Mouse (Mus musculus) Muller cell, postnatal 12 days (primary cell): ENCODE measurements at regions not wholly inside any gene's neighbourhood (a gene's known extent, or its start where the extent isn't known, plus 50 kb on each side); places are given as distances from the start of the nearest gene placed in this dataset.

Experiments
- DNase-seq: peaks from one replicate; pipeline ENCODE4 v3.0.0-alpha.2; 2015; ENCODE audit errors: inconsistent ontology term

GRCm38 (mm10) chr7:129918240-129919200 lies 326.9 kb downstream of the Wdr11 start:
- peak; percentile 75 for DNase-seq

DNA sequence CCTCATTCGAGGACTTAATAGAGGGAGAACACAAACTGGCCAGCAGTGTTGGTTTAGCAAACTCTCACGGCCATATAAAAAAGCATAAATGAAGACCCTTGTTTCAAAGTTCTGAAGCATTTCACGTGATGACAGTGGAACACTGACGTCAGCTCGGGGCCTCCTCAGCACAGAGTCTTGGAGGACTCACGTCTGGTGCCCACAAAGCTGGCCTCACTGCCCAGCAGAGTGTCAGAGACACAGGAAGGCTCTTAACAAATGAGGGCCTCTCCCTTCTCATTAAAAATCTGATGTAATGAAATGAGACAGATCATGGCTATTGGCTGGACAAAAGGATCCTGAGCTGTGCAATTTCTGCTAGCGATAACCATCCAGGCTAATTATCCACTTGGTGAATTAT lies 330.6 kb downstream of the Wdr11 start:
- peak; percentile 61 for DNase-seq

DNA sequence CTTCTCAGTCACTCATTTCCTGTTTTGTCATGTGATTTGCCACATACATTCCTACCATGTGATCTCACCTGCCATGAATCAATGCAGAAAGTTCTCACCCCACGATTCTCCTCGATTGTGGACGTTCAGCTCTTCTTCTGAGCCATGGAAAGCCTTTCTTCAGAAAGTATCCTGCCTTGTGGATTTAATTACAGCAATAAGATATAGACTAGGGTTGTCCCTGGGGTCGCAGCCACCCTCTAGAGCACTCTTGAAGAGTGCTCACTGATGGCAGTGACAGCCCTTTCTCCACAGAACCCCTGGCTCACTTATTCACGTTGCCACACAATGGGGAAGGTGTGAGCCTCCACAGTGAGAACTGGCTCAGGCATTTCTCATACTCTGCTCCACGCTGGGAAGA lies 345.1 kb downstream of the Wdr11 start:
- DNase-seq = no peak

DNA sequence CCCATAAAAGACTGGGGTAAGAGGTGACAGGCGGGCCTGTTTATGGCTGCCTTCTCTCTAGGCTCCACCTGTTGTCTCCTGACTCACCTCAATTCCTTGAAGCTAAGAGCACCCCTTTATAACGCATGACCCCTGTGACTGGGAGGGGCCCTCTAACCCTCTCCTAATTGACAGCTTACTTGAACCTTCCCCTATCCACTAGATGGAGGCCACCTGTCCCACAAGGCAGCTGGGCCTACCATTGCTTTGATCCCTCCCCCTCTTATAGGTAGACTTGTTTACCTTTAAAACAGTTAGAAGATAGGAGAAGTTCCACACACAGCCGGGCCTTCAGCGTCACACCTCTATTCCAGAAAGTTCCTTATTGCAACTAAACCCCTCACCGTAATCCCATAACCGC lies 346.1 kb downstream of the Wdr11 start:
- no peak for DNase-seq

DNA sequence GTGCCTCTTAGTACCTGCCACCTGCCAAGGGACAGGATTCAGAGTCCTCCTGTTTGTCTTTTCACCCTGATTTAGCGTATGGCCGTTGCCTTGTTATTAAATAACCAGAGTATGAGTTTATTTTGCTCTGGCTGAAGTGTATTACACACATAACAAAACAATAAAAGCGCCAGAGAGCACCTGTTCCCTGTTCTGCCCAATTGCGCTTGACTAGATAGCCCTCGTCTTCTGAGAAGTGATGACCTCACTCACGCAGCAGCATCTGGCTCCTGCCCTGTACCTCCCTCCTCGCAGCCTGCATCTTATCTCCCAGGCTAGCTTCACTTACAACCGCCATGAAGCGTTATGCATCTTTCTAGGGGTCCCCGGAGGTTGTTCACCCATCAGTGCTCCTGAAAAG lies 346.5 kb downstream of the Wdr11 start:
- no peak for DNase-seq

DNA sequence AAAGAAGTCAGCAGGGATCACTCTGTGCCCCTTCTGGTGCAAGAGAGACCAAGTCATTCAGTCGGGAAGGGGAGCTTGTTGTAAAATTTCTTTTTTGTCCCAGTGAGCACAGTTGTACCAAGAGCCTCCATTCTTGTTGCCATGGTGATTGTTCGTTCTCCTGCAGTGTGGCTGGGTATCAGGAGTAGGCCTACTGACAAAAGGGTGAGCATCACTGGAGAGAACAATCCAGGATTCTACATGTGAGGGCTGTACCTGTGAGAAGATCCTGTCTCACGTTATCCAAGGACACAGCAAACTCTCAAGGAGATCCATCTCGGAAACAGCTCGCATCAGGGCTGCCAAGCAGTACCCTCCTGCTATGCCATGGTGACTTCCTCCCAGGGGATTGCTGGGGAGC lies 347.6 kb downstream of the Wdr11 start:
- no peak for DNase-seq

DNA sequence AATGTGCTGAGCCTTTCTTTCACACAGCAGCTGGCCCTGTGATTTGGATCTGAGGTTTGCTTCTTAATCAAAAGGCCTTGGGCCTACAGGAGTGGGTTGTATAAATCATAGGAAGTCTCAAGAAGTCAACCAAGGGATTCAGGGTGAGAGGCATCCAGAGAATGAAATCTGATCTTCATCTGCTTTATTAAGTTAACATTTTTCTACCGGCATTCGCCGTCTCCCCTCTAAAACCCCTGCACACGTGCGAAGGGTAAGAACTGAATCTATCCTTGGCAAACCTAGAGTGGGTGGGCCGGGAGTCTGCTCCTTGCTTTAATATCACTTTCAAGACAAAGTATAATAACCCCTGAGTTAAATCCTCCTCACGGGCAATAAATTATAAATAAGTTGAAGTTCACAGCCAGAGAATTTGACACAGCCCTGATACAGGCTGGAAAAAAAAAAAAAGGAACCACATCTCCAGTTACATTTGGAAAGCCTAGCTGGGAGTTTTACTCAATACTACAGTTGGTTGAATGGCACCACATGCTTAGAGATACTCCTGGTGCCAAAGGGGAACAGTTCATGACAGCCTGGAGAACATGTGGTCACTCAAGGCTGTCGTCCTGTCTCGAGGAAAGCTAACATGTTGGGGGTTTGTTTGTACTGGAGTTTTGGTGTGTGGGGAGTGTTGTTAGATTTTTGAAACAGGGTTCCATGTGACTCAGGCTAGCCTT lies 349.8 kb downstream of the Wdr11 start:
- no peak for DNase-seq

GRCm38 (mm10) chr7:129948613-129949110 lies 357.0 kb downstream of the Wdr11 start:
- DNase-seq = no peak

DNA sequence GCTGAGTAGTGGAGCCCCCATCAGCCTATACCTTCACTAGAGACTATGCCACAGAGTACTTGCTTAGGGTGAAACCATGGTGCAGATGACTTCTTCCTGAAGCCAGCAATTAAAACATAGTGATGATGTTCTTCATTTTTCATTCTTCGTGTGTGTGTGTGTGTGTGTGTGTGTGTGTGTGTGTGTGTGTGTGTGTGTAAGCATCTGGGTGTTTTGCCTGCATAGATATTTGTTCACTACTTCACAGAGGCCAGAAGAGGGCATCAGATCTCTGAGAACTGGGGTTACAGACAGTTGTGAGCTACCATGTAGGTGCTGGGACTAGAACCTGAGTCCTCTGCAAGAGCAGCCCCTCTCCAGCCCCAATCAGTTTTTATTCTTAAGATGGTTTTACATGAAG lies 358.8 kb downstream of the Wdr11 start:
- DNase-seq = no peak

- DNase-seq = peak; percentile 76
These were observed 366.7 kb downstream of the Wdr11 start for GRCm38 (mm10) chr7:129958379-129958778.

GRCm38 (mm10) chr7:129962575-129962974 lies 370.9 kb downstream of the Wdr11 start:
- DNase-seq = no peak

DNA sequence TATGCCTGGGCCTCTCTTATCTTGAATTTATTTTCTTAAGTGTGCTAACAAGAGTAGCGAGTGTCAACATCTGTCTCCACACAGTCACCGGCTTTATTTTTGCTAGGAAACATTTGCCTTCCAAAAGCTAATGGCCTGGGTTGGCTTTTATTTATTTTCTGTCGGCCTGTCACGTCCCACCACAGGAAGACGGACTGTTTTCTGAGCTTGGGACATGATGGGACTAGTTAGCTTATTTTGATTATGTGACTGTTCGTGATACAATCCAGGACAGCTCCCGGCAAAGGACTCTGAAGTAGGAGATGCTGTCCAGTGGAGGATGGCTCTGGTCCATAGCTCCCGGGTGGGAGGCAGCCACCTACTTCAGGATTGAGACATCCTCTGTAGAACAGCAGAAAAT lies 372.5 kb downstream of the Wdr11 start:
- DNase-seq = no peak

DNA sequence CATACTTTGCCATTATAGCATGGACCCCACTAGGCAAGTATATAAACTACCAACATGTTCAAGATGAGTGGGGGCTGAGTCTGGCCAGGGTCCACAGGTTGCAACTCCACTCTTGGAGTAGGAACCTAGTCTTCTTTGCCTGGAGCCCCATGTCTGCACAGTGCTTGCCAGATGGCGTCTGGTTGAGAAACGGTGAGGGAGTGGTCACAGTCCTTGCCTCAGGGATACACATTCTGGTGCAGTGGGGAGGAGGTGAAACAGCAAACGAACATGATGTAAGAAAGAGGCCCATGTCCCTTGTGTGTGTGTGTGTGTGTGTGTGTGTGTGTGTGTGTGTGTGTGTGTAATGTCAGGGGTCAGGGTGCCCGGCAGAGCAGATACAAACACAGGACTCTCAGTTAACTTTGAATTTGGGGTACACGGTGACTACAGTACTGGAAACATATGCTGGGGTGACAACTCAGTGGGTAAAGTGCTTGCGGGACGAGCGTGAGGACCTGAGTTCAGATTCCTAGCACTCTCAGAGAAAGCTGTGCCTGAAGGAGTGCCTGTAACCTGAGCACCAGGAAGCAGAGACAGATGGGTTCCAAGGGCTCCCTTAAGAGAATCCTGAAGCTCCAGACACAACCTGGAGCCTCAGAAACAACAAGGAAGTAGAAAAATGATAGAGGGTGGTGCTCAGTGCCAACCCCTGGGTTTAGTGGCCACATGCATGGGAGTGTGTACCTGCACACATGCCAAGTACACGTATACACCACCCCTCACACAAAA lies 373.8 kb downstream of the Wdr11 start:
- no peak for DNase-seq

DNA sequence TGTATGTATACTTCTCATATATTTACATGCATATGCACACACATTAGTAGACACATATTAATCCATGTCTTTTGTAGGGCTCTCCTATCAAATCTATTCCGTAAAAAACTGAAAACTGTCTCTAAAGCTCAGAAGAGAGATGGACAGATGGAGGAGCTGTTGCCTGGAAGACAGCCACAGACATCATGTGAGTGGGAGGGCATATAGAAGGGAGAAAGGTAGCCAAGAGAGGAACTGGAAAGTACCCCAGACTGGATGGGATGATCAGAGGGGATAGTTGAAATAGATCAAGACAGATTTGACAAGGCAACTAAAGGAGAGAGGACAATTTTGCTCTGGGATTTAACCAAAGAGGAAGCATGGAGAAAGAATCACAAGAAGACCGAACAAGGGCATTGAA lies 375.1 kb downstream of the Wdr11 start:
- DNase-seq = no peak

DNA sequence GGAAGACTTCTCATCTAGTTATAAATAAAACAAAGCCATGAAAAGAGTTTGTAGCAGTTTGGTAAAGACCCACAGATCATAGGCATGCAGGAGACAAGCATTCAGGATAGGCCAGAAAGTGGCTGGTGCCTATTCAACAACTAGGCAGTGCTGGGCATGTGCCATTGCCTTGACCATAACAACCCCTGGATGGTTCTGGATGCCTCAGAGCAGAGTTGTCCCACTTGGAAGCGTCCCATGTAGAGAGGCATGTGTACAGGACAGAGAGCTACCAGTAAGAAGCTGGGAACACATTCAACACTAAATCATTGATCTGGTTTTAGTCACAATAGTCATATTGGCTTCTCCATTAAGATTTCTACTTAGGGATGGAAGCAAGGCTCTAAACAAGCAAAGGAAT lies 378.5 kb downstream of the Wdr11 start:
- no peak for DNase-seq

GRCm38 (mm10) chr7:129974206-129974605 lies 382.5 kb downstream of the Wdr11 start:
- no peak for DNase-seq

DNA sequence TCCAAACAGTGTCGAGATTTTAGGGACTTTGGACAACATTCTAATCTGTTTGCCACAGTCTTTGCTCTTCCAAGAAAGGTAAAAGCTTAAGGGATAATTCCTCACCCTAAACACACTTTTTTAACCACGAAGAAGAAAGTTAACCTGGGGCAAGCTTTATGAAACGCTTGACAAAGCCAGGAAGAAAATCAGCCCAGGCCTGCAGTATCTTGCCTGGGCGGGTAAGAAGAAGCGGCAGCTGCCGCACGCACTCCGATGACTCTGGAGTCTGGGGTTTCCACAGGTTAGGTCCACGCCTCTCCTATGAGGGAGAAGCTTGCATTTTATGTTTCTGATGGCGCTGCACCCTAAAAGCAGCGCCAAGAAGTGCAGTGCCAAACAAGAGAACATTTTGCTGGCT lies 383.2 kb downstream of the Wdr11 start:
- no peak for DNase-seq

GRCm38 (mm10) chr7:129975781-129976514 lies 384.3 kb downstream of the Wdr11 start:
- no peak for DNase-seq

GRCm38 (mm10) chr7:129978576-129978975 lies 386.9 kb downstream of the Wdr11 start:
- DNase-seq = no peak

- no peak for DNase-seq
These were observed 387.7 kb downstream of the Wdr11 start for GRCm38 (mm10) chr7:129979337-129979736.

DNA sequence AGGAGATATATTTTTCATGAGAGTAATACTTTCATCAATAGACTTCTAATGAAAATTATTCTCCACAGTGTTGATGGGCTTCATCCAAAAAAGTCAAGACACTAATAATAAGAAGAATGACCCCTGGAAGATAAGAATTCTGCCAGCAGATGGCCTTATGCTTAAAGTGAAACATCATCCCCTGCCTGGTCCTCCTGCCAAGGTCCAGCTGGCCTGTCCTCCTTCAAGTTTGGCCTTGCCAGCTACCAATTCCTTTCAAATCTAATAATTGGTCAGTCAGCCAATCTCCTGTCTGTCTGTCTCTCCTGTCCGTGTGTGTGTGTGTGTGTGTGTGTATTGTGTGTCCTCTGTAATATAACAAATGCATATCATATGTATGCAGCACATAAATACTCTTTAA lies 388.8 kb downstream of the Wdr11 start:
- no peak for DNase-seq
